Mouse (Mus musculus): Measurements from ENCODE around the gene Cela3a. TPM values are rescaled to one million over a fixed set of nuclear protein-coding genes. Genes with fewer than 3 reads are reported as not detected.
A peak's percentile ranks its signal among the peaks of the same experiment; 100 is the strongest.

The Cela3a gene
- total and polyA plus RNA-seq, 3 experiments: not detected

- H3K79me2 ChIP-seq (ENCODE audit: control insufficient read depth, insufficient read depth, low read length, poor library complexity): no peaks in the 10 kb centered on the region
- TF ChIP-seq GATA1 (IDR thresholded peaks at IDR 0.05; ENCODE audit: low read depth, low read length): peak; percentile 70
- TF ChIP-seq MXI1 (IDR thresholded peaks at IDR 0.05; ENCODE audit: low read depth, low read length): peak; percentile 49; the same call in 1 of the 2 replicates
- TF ChIP-seq EP300 (IDR thresholded peaks at IDR 0.05; ENCODE audit: low read depth in 1 of 2, low read length in 2 of 2): peak in 1 of 2 experiments; percentile 67; a peak in 3 of 4 replicates
- TF ChIP-seq CTCF (IDR thresholded peaks at IDR 0.05 in 2 of 3, conservative IDR thresholded peaks at IDR 0.05 in 1 of 3; ENCODE audit: control insufficient read depth in 1 of 3, insufficient read depth in 1 of 3, low read depth in 2 of 3, low read length in 3 of 3, poor library complexity in 1 of 3, severe bottlenecking in 1 of 3): peak; percentile 2 to 26 (median 15); a peak in 2 of 6 replicates
- no peak for TF ChIP-seq CHD2 (IDR thresholded peaks at IDR 0.05; ENCODE audit: low read length)
- peak; percentile 86 for TF ChIP-seq ETS1 (IDR thresholded peaks at IDR 0.05; ENCODE audit: low read depth, low read length)
- TF ChIP-seq ELF1 (IDR thresholded peaks at IDR 0.05; ENCODE audit: low read depth, low read length): 0 out of 2 replicates have a peak, but pooled peaks have one; percentile 24
- peak; percentile 58 for TF ChIP-seq MAZ (IDR thresholded peaks at IDR 0.05; ENCODE audit: low read depth, low read length)
- 0 out of 2 replicates have a peak, but pooled peaks have one; percentile 18 for TF ChIP-seq RCOR1 (IDR thresholded peaks at IDR 0.05; ENCODE audit: low read depth, low read length)
- TF ChIP-seq SIN3A (IDR thresholded peaks at IDR 0.05; ENCODE audit: low read length): peak; percentile 86
- peak; percentile 52 for TF ChIP-seq MAFK (IDR thresholded peaks at IDR 0.05; ENCODE audit: borderline replicate concordance, low read depth, low read length)
- TF ChIP-seq TCF12 (IDR thresholded peaks at IDR 0.05; ENCODE audit: low read depth, low read length): peak; percentile 63
- peak; percentile 94 for TF ChIP-seq ZNF384 (IDR thresholded peaks at IDR 0.05; ENCODE audit: low read depth, low read length)
- peak; percentile 96 for TF ChIP-seq TBP (IDR thresholded peaks at IDR 0.05; ENCODE audit: low read depth, low read length)
- TF ChIP-seq CHD1 (IDR thresholded peaks at IDR 0.05; ENCODE audit: low read depth, low read length): no peak
- no peak for TF ChIP-seq NELFE (IDR thresholded peaks at IDR 0.05; ENCODE audit: low read depth, low read length)
- peak; percentile 24 for TF ChIP-seq TAL1 (IDR thresholded peaks at IDR 0.05; ENCODE audit: low read length)
- peak; percentile 23; the same call in 1 of the 2 replicates for TF ChIP-seq ZKSCAN1 (IDR thresholded peaks at IDR 0.05; ENCODE audit: low read depth, low read length)
- TF ChIP-seq POLR2AphosphoS5 (IDR thresholded peaks at IDR 0.05; ENCODE audit: borderline replicate concordance, low read depth, low read length): no peak
- H3K27ac ChIP-seq (ENCODE audit: control insufficient read depth, low read depth, low read length): peak overlapping the region; percentile 33
- peaks cover 0 to 18% of the 10 kb centered on the region in 2 experiments; a peak in 2 of 4 replicates for H3K36me3 ChIP-seq (ENCODE audit: control insufficient read depth in 1 of 2, insufficient read depth in 2 of 2, low read length in 2 of 2)
- peak overlapping the region in 1 of 2 experiments; percentile 15; a peak in 2 of 4 replicates for H3K4me3 ChIP-seq (ENCODE audit: control insufficient read depth in 1 of 2, insufficient read depth in 1 of 2, low read depth in 2 of 2, low read length in 2 of 2)
- 0 out of 2 replicates have a peak overlapping the region, but pooled peaks have one; percentile 7 for H3K9ac ChIP-seq (ENCODE audit: control insufficient read depth, low read depth, low read length, poor library complexity, severe bottlenecking)
- peaks cover 8 to 36% of the 10 kb centered on the region in 2 experiments for H3K4me1 ChIP-seq (ENCODE audit: control insufficient read depth in 1 of 2, insufficient read depth in 2 of 2, low read length in 2 of 2)
- no peaks in the 10 kb centered on the region for H3K27me3 ChIP-seq (ENCODE audit: control insufficient read depth in 1 of 2, insufficient read depth in 2 of 2, low read length in 2 of 2)
- peak; percentile 84 for DNase-seq (ENCODE audit: low read depth, low spot score)
- no peaks in the 10 kb centered on the region for H3K9me3 ChIP-seq (replicated peaks; ENCODE audit: insufficient read depth, low read length)
These were observed 44.1 kb downstream of the Cela3a start for GRCm38 (mm10) chr4:137365356-137366062.

DNA sequence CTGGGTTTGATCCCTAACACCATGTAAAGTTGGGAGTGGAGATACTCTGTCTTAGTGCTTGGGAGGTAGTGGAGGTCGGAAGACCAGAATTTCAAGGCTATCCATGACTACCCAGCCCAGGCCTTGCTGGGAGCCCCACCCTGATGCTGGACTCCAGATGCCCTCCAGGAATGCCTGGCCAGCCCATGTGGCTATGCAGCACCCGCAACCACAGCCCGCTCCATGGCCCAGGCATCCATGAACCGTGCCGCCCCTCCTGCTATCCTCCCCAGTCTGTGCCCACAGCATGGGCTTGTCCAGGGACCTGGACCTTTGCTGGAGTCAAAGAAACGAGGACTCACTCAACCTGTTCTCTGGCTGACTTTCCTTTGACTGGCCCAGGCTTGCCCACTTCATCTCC is 44.8 kb downstream of the Cela3a start:
- Histone ChIP-seq H3K4me3 (ENCODE audit: control insufficient read depth in 1 of 2, insufficient read depth in 1 of 2, low read depth in 2 of 2, low read length in 2 of 2) (peak overlapping the region in 1 of 2 experiments; percentile 15; a peak in 1 of 4 replicates), H3K27me3 (ENCODE audit: control insufficient read depth in 1 of 2, insufficient read depth in 2 of 2, low read length in 2 of 2) (no peaks in the 10 kb centered on the region), H3K4me1 (ENCODE audit: control insufficient read depth in 1 of 2, insufficient read depth in 2 of 2, low read length in 2 of 2) (peaks cover 8 to 33% of the 10 kb centered on the region in 2 experiments), H3K9me3 (replicated peaks; ENCODE audit: insufficient read depth, low read length) (no peaks in the 10 kb centered on the region), H3K36me3 (ENCODE audit: control insufficient read depth in 1 of 2, insufficient read depth in 2 of 2, low read length in 2 of 2) (peaks cover 0 to 18% of the 10 kb centered on the region in 2 experiments; a peak in 2 of 4 replicates), H3K79me2 (ENCODE audit: control insufficient read depth, insufficient read depth, low read length, poor library complexity) (no peaks in the 10 kb centered on the region), H3K9ac (ENCODE audit: control insufficient read depth, low read depth, low read length, poor library complexity, severe bottlenecking) (peak overlapping the region; percentile 7; the same call in 1 of the 2 replicates), H3K27ac (ENCODE audit: control insufficient read depth, low read depth, low read length) (peak overlapping the region; percentile 33)
- no peak for TF ChIP-seq ZKSCAN1 (IDR thresholded peaks at IDR 0.05; ENCODE audit: low read depth, low read length)
- TF ChIP-seq KAT2A (conservative IDR thresholded peaks at IDR 0.05; ENCODE audit: low read depth, low read length): no peak
- TF ChIP-seq POLR2A (IDR thresholded peaks at IDR 0.05; ENCODE audit: control insufficient read depth in 1 of 2, insufficient read depth in 1 of 2, low read depth in 1 of 2, low read length in 2 of 2, poor library complexity in 1 of 2): no peak
- TF ChIP-seq MAZ (IDR thresholded peaks at IDR 0.05; ENCODE audit: low read depth, low read length): no peak
- no peak for TF ChIP-seq SMC3 (IDR thresholded peaks at IDR 0.05; ENCODE audit: low read depth, low read length)
- no peak for TF ChIP-seq UBTF (IDR thresholded peaks at IDR 0.05; ENCODE audit: borderline replicate concordance, insufficient read depth, low read depth, low read length)
- no peak for TF ChIP-seq POLR2AphosphoS2 (IDR thresholded peaks at IDR 0.05; ENCODE audit: low read length)
- no peak for TF ChIP-seq NELFE (IDR thresholded peaks at IDR 0.05; ENCODE audit: low read depth, low read length)
- TF ChIP-seq GABPA (IDR thresholded peaks at IDR 0.05; ENCODE audit: low read depth, low read length): no peak
- TF ChIP-seq ZNF384 (IDR thresholded peaks at IDR 0.05; ENCODE audit: low read depth, low read length): no peak
- TF ChIP-seq HCFC1 (IDR thresholded peaks at IDR 0.05; ENCODE audit: low read depth, low read length): no peak
- no peak for TF ChIP-seq MAFK (IDR thresholded peaks at IDR 0.05; ENCODE audit: borderline replicate concordance, low read depth, low read length)
- no peak for DNase-seq (ENCODE audit: low read depth, low spot score)

Data from MEL (cell line).